Mouse (Mus musculus) gastrocnemius, postnatal 10 days (tissue): ENCODE measurements at regions not wholly inside any gene's neighbourhood (a gene's known extent, or its start where the extent isn't known, plus 50 kb on each side); places are given as distances from the start of the nearest gene placed in this dataset.

ENCODE experiments used
- DNase-seq: peaks from one replicate; pipeline ENCODE4 v3.0.0; 2021; ENCODE audit warnings: mixed read lengths

DNA sequence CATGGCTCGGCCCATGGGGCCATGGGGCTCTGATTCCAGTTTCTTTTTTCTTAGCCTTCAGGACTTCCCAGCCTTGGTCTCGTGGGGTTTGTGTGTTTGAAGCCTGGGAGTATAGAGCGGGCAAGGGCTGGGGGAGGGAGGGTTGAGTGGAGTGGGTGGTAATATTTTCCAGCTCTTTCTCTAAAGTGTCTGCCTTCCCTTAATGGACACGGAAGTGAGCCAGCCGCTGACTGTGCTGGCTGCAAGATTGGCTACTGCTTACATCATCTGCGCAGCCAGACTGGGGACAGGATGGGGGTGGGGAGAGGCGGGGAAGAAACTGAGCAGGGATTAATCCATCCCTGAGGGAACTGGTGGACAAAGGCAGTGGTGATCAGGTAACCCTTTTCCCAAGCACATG lies 52.3 kb downstream of the Tnp1 start:
- peak; percentile 55 for DNase-seq

- no peak for DNase-seq
Observed at GRCm38 (mm10) chr1:72960241-72960653, 55.5 kb downstream of the Tnp1 start.

GRCm38 (mm10) chr1:72955387-72955786 lies 60.3 kb downstream of the Tnp1 start:
- DNase-seq, result no peak

- no peak for DNase-seq
Observed at GRCm38 (mm10) chr1:72952896-72953295, 62.8 kb downstream of the Tnp1 start.

- DNase-seq, result peak; percentile 47
Observed at GRCm38 (mm10) chr1:72951802-72952201, 63.9 kb downstream of the Tnp1 start.

- no peak for DNase-seq
Observed at GRCm38 (mm10) chr1:72951365-72951764, 64.3 kb downstream of the Tnp1 start.

- DNase-seq, result no peak
Observed at GRCm38 (mm10) chr1:72946235-72946634, 69.5 kb downstream of the Tnp1 start.

GRCm38 (mm10) chr1:72945750-72946102 lies 70.0 kb downstream of the Tnp1 start:
- no peak for DNase-seq

DNA sequence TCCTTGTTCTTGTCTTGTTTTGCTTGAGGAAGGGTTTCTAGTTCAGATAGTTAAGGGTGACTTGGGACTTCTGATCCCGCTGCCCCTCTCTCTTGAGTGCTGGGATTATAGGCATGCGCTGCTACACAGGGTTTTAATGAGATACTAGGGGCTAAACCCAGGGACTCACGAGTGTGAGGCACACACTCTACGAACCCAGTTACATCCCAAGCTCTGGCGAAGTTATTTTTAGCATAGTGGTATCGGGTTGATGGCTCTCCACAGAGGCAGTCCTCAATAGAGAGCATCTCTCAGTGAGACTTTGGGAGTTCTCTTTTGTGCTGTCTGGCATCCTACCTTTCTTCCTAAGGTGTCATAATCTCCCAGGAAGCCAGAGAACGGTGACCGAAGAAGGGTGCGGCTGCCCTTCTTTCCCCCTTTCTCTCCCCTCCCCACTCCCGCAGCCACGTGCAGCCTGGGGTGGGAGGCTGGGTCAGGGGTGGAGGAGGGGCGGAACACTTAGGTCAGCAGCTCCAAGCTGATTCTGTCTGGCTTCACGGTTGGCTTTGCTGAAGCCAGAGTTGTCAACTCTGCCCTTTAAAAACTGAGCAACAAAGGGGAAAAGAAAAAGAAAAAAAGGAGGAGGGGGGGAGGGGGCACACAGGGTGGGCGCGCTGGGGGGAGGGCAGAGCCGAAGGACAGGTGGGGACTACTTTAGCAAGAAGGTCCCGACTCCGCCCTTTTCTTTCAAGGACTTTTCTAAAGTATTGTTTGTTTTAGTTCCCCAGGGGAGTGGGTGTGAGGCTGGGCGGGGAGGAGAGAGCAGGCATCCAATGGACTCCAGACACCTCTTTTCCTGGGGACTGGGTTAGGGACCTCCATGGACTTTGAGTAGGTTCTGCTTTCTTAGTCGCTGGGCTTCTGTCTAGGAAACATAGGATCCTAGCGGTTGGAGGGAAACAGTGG lies 70.4 kb upstream of the Igfbp5 start:
- no peak for DNase-seq

DNA sequence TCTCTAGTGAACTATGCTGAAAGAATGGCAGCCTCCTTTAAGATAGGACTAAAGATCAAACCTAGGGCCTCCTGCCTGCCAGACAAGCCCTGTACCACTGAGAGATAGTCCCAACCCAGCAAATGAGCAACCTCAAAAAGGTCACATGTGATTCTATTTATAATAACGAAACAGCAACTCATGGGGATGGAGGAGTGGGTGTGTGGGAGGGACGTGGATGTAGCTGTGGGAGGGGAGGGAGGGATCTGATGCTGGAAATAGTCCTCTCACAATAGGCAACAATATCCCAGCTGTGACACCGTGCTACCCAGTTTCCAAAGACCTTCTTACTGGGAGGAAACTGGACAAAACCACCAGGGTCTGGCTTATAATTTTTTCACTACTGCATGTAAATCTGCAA lies 69.5 kb upstream of the Igfbp5 start:
- DNase-seq, result no peak

DNA sequence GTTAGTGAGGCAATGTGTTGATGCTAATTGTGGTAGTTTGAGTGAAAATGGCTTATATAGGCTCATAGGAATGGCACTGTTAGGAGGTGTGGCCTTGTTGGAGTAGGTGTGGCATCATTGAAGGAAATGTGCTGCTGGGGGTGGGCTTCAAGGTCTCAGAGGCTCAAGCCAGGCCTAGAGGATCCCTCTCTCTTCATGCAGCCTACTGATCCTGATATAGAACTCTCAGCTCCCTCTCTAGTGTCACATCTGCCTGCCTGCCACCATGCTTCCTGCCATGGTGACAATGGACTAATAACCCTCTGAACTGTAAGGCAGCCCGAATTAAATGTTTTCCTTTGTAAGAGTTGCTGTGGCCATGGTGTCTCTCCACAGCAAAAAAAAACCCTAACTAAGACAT lies 68.4 kb upstream of the Igfbp5 start:
- DNase-seq, result no peak

- DNase-seq, result no peak
Observed at GRCm38 (mm10) chr1:72942351-72942750, 67.7 kb upstream of the Igfbp5 start.

GRCm38 (mm10) chr1:72939948-72940347 lies 65.3 kb upstream of the Igfbp5 start:
- DNase-seq, result no peak

DNA sequence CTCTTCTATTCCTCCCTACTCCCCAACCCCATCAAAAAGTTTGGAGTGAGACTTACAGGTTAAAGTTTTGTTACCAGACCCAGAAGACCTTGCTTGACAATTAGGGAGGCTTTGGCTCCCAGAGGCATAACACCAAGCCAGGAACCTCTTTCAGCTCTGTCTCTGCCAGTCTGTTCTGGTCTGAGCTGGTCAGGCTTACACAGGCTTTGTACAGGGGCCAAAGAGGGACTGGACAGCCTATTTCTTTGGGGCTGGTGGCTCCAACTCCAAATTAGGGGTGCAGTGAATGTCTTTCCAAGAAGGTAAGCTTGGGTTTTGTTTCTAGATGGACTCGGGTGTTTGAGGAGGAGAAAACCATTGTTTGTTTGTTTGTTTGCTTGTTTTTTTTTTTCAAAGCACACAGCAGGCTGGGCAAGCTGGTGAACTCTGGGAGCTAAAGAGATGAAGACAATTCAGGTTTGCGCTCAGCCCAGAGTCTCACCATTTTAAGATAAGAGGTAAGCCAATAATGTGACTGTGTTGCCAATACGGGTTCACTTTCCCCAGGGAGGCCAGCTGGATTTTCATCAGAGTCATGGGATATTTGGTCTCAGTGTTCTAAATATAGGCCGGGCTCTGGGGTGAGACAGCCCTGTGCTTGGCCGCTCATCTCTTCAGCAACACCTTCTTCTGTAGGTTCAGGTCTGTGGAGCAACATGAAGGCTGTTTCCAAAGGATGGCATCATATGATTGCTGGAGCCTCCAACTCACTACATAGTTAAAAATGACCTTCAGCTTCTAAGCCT lies 62.2 kb upstream of the Igfbp5 start:
- DNase-seq, result no peak

GRCm38 (mm10) chr1:72936231-72936630 lies 61.5 kb upstream of the Igfbp5 start:
- DNase-seq, result no peak

DNA sequence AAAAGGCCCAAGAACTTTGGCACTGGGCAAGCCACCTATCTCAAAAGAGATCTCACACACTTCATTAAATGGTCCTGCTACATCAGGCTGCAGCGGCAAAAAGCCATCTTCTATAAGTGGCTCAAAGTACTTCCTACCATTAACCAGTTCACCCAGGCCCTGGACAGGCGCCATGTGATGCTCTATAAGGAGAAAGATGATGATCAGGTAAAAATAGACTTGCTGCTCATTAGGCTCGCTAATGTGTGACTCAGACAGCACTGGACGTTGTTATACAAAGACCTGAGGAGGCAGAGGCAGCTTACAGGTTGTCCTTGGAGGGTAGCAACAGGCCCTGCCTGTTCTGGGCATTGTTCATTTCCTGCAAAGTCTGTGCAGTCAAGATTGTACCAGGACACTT lies 60.4 kb upstream of the Igfbp5 start:
- DNase-seq, result no peak

DNA sequence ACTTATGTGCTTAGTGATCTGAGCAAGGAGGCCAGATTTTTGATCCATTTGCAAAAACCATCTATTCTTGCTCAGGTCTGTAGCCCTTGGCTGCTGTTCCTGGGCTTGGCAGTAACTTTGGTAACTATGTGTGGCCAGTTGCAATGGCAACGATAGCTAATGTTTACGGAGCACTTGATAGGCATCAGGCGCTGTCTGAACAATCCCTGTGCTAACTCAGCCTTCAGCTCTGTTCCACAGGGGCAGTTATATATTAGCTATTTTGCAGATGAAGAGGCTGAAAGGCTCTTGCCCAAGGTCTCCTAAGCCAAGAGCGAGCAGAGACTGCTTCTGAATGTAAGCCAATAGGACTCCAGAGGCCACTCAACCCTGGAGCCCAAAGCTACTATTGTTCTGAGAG lies 55.1 kb upstream of the Igfbp5 start:
- no peak for DNase-seq
